Mouse (Mus musculus): ENCODE results near the gene March7.
A peak's percentile ranks its signal among the peaks of the same experiment; 100 is the strongest.

Gene March7

DNA sequence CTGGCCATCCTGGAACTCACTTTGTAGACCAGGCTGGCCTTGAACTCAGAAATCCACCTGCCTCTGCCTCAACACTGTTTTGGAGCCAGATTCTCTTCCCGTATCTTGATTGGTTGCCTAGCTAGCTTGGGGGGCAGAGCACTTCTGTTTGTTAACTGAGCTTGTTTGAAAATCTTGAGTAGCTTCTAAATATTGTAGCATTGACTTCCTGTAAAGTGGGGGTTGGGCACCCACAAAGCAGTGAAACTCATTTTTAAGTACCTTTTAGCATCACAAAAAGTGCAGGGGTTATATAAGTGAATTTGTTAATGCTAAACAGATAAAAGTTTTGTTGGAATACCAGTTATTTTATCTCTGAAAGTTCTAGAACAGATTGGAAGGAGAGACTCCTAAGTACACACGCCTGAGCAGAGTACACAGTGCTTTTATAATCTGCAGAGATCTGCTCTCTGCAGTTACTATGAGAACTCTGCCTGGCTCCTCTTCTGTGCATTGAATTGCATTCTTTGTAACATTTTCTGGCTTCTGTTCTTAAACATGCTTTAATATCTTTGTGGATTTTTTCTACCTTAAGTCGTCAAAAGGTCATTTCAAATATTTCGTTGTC is 7.0 kb downstream of the March7 start:
- DNase-seq: no peak

DNA sequence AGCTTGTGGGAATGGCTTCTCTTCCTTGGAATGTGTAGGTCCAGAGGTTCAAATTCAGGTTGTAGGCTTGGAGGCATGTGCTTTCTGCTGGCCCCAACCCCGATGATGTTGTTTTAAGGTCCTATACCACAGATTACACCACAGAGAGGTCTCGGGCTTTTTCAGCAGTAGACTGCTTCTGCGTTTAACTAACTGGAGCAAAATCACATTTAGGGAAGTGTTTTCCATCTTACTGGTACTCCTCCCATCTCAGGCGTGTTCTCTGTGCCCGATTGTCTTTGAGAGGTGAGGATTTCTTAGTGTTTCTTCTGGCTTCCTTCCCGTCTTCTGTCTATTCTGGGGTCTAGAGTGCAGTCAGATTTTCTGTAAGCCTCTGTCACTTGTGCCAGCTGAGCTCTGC is 7.9 kb downstream of the March7 start:
- no peak for DNase-seq

DNA sequence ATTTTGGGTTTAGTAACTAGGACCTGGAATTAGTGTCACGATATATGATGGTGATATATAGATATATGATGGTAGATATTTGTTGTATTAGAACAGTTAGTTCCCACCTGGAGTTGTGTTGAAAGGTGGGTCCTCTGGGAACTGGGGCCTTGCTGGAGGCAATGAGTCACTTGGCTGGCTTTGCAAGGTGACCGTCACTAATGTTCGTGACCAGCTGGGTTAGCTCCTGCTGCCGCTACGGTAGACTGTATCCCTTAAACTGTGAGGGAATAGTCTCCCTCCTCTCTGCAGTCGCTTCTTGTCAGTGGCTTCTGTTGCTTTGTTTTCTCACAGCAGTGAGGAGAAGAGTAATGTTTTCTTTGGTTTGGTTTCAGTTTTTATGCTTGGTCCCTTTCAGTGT is 11.5 kb downstream of the March7 start:
- no peak for DNase-seq

- DNase-seq: no peak
Observed at GRCm38 (mm10) chr2:60221954-60222353, 12.3 kb downstream of the March7 start.

- no peak for DNase-seq
Observed at GRCm38 (mm10) chr2:60223489-60223888, 13.8 kb downstream of the March7 start.

DNA sequence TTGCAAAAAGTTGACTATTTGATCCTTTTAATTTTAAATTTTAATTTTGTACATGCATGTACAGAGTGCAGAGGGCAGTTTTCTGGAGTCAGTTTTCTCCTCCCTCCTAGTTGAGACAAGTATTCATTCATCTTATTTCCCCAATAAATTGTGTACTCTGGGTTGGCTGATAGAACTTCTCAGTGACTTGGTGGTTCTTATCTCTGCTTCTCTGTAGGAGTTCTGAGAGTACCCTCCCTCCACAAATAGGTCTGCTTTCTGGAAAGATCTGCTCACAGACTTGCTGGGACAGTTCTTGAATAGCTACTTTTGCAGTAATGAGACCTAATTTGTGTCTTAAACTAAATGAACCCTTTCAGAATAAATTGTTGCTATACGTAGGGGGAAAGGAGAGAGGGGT is 18.8 kb downstream of the March7 start:
- no peak for DNase-seq

GRCm38 (mm10) chr2:60230361-60230760 is 20.7 kb downstream of the March7 start:
- no peak for DNase-seq

- DNase-seq: no peak
Observed at GRCm38 (mm10) chr2:60233147-60233546, 23.5 kb downstream of the March7 start.

DNA sequence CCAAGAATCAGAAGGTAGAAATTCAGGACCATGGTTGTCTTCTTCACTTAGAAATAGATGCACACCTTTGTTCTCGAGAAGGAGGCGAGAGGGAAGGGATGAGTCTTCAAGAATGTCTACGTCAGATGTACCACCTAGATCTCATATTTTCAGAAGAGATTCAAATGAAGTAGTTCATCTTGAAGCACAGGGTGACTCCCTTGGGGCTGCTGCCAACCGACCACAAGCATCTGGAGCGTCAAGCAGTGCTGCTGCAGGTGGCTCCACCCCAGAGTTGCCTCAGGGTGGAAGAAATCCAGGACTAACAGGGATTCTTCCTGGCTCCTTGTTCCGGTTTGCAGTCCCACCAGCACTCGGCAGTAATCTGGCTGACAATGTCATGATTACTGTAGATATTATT is 24.8 kb downstream of the March7 start:
- DNase-seq: no peak

GRCm38 (mm10) chr2:60252782-60253181 is 43.1 kb downstream of the March7 start:
- DNase-seq: no peak

GRCm38 (mm10) chr2:60253506-60253905 is 43.8 kb downstream of the March7 start:
- no peak for DNase-seq

- DNase-seq: no peak
Observed at GRCm38 (mm10) chr2:60256751-60257150, 47.1 kb downstream of the March7 start.

- DNase-seq: no peak
Observed at GRCm38 (mm10) chr2:60259186-60259585, 49.5 kb downstream of the March7 start.

DNA sequence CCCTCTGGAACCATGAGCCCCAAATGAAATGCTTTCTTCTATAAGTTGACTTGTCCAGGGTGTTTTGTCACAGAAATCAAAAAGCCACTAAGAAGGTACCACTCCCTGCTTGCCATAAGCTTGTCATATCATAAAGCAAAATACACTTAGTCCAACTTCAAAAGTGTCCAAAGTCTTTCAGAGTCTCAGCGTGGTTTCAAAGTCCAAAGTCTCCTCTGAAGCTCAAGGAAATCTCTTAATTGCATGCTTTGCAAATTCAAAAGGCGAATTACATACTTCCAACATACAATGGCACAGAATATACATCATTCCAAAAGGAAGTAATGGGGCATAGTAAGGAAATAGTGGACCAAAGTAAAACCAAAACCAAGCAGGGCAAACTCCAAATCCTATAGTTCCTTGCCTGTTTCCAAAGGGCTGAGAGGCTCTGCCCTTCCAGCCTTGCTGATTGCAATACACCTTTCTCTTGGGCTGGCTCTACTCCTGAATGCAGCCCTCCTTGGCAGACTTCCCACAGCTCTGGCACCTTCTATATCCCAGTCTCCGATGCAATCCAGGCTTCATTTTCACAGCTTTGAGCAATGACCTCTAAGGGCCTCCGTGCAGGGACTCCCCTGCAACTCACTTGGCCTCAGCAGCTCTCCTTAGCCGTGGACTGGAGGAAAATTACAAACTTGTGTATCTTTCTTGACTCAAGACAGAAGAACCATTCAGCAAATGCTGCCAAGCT is 51.1 kb downstream of the March7 start:
- no peak for DNase-seq

DNA sequence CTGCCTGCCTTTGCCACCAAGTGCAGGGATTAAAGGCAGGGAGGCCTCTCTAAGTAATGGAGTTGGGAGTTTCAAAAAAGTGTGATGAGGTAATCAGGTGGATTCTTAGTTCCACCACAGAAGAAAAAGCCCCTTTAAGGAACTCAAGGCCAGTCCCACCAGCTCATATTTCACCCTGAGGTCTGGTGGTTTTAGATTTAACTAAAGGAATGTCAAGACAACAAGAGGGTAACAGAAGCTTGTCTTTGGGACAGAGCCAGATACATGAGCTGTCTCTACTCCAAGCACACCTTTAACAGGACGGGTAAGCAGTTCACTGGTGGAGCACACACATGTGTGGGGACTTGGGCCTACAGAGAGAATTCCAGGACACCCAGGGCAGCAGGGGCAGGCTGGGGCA is 57.9 kb downstream of the March7 start:
- DNase-seq: no peak

- no peak for DNase-seq
Observed at GRCm38 (mm10) chr2:60269856-60270479, 60.3 kb downstream of the March7 start.

DNA sequence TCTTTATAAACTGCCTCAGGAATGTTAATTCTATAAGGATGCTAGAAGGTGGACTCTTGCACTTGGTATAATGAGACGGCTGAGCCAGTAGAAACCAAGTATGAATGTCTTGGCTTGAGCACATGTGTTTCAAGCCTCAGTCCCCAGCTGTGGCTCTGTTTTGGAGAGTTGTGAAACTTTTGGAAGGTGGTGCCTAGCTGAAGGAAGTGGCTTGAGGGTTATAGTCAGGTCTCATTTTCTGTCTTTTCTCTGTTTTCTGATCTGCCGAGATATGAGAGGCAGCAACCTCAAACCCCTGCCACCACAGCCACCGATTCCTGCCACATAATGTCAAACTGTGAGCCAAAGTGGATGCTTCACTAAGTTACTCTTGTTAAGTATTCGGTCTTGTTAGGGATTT is 68.9 kb downstream of the March7 start:
- no peak for DNase-seq

- no peak for DNase-seq
Observed at GRCm38 (mm10) chr2:60282625-60283024, 72.9 kb downstream of the March7 start.

DNA sequence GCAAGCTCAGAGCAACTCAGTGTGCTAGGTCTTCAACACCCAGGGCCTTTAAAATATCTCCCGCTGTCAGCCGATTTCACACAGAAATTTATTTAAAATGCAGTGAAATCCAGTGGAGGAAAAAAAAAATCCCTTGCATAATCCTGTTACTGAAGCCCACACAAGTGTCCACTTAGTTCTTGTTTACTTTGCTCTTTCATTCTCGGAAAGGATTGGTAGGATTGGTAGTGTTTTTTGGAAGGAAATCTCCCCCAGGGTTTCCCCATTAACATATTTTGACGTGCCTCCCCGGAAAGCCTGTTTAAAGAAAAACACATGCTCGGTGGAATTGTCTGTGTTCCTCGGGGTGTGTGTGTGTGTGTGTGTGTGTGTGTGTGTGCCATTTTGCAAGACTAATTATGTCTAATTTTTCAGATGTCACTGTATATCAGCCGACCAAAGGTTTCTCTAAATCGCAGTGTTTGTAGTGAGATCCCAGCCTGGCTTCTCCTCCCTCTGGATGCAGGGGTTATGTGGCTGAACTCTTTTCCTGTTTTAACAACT is 73.6 kb downstream of the March7 start:
- no peak for DNase-seq

DNA sequence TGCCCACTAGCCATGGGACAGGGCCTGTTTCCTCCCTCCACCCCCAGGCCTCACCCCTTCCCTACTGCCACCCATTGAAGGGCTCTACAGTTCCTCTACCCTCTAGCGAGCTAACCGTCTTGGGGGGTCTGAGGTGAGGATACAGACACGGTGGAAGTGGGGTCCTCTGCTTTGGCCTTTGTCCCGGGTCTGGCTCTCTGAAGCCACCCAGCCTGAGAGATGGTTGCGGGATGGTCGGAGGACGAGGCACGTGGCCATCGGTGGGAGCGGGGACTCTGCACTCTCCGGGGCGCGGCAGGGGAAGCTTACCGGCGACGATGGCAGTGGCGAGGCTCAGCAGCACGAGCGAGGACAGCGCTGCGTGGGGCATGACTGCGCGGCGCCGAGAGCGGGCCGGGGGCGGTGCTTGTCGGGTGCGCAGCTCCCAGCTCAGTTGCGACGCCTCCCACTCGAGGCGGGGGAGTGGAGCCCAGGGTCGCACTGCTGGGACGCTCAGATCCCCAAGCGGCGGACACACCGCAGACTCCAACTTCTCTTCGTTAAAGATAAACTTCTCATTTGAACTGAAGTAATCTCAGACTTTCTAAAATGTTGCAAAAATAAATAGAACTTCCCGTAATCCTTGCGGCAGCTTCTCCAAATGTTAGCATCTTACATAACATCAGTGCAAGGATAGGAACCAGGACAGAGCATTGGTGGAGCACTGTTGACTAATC is 74.2 kb downstream of the March7 start:
- peak; percentile 15 for DNase-seq

DNA sequence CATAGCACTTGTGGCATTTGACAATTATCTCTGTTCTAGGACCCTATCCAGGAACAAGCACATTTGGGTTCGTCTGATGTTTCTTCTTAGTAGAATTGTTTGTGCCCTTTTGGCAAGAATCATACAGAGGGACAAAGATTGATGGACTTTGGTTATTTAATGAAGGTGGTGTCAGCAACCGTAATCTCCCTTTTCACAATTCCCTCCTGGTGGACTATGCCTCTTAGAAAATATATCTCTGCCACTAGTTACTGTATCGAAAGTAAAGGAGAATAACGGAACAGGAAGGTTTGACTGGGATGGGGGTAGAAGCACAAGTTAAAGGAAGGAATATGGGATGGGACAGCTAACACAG is 74.8 kb downstream of the March7 start, which contains the start of gene Cd302:
Gene Cd302 (minus strand): TSS at position 22 of the 355 bp plus-strand sequence.
- DNase-seq: no peak

- no peak for DNase-seq
Observed at GRCm38 (mm10) chr2:60285107-60285617, 75.5 kb downstream of the March7 start.

GRCm38 (mm10) chr2:60288606-60289005 is 78.9 kb downstream of the March7 start:
- DNase-seq: no peak
